Mouse (Mus musculus) hindbrain, embryonic 12.5 days (tissue): Measurements from ENCODE around the gene Ube2z. TPM values are rescaled to one million over a fixed set of nuclear protein-coding genes. Genes with fewer than 3 reads are reported as not detected.

Experiments
- ATAC-seq: fragments of 200-750 bp; cut with Nextera tagmentation; 2 replicates; pipeline ENCODE4 v1.8.0; 2017; ENCODE audit warnings: moderate TSS enrichment; ENCODE audit not compliant: low FRiP score
- H3K27ac ChIP-seq: fragments of 300-500 bp; sonication (generic); 2 replicates; pipeline ENCODE4 v1.5.1; 2016; ENCODE audit warnings: mild to moderate bottlenecking
- H3K27me3 ChIP-seq: fragments of 300-500 bp; sonication (generic); 2 replicates; pipeline ENCODE4 v1.6.1; 2016; ENCODE audit warnings: mild to moderate bottlenecking
- H3K36me3 ChIP-seq: fragments of 300-500 bp; sonication (generic); 2 replicates; pipeline ENCODE4 v1.6.1; 2016; ENCODE audit warnings: mild to moderate bottlenecking
- H3K4me1 ChIP-seq: fragments of 300-500 bp; sonication (generic); 2 replicates; pipeline ENCODE4 v1.6.1; 2016
- H3K4me2 ChIP-seq: fragments of 300-500 bp; sonication (generic); replicated peaks from 2 replicates; pipeline ENCODE4 v1.6.1; 2016; ENCODE audit warnings: mild to moderate bottlenecking
- H3K4me3 ChIP-seq: fragments of 300-500 bp; sonication (generic); 2 replicates; pipeline ENCODE4 v1.5.1; 2016; ENCODE audit warnings: mild to moderate bottlenecking
- H3K9ac ChIP-seq: fragments of 300-500 bp; sonication (generic); 2 replicates; pipeline ENCODE4 v1.6.1; 2016; ENCODE audit warnings: mild to moderate bottlenecking, moderate library complexity
- H3K9me3 ChIP-seq: fragments of 300-500 bp; sonication (generic); replicated peaks from 2 replicates; pipeline ENCODE4 v1.6.1; 2016; ENCODE audit warnings: mild to moderate bottlenecking
- WGBS: fragments of 180-500 bp; shearing (Covaris S2); methylation state at CpG from one replicate; pipeline ENCODE4 v1.1.7; 2016; 5-methylcytosine and 5-hydroxymethylcytosine counted together
- polyA plus RNA-seq: library from polyadenylated mRNA; unstranded; fragments of >200 nt; fragmentation: Nextera tagmentation; extraction: Ambion mirVana; gene quantifications from 2 replicates; pipeline ENCODE4 v1.2.1, GENCODE M21; 2016

Gene Ube2z
- polyA plus RNA-seq, 1 experiment from 2014 or later: 43.4 TPM

GRCm38 (mm10) chr11:96076221-96077105 lies 11.3 kb upstream of the Ube2z start:
- Histone ChIP-seq H3K4me2 (peak overlapping the region; percentile 43), H3K36me3 (peaks cover 10% of the 10 kb centered on the region), H3K27ac (peak overlapping the region; percentile 36), H3K4me3 (peak overlapping the region; percentile 81), H3K27me3 (no peaks in the 10 kb centered on the region), H3K4me1 (peaks cover 13% of the 10 kb centered on the region), H3K9me3 (no peaks in the 10 kb centered on the region), H3K9ac (no peak overlapping the region)
- 66% methylated on average over 13 of the region's 13 CpGs for WGBS
- ATAC-seq: no peak

GRCm38 (mm10) chr11:96075509-96076220 lies 10.5 kb upstream of the Ube2z start, which contains the start of gene Atp5g1:
Gene Atp5g1, minus strand, starts transcription at chr11:96075670.
- H3K4me1 ChIP-seq: peaks cover 13% of the 10 kb centered on the region
- ATAC-seq: peak; percentile 98
- H3K27ac ChIP-seq: peak within 1 kb of the TSS; percentile 73
- H3K9ac ChIP-seq: peak within 1 kb of the TSS; percentile 79
- no peaks in the 10 kb centered on the region for H3K9me3 ChIP-seq
- peak within 1 kb of the TSS; percentile 81 for H3K4me3 ChIP-seq
- H3K36me3 ChIP-seq: peaks cover 10% of the 10 kb centered on the region
- H3K4me2 ChIP-seq: peak within 1 kb of the TSS; percentile 93
- no peaks in the 10 kb centered on the region for H3K27me3 ChIP-seq
- under 1% methylated on average over 37 of the region's 37 CpGs for WGBS

DNA sequence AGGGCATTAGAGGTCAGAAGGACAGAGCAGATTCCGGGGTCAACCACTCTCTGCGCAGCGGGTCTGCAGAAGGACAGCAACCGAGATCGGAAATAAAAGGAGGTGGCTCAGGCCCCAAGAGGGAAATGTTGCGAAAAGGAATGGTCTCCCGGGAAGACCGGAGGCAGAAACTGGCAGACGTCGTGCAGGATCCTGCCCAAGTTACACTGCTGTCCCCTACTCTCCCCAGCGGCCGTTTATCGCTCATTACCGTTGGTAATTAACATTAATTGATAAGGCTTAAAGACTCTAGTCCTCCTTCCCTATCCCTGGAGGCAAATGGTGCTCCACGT lies 10.0 kb upstream of the Ube2z start:
- H3K9ac ChIP-seq: peak overlapping the region; percentile 79
- H3K27me3 ChIP-seq: no peaks in the 10 kb centered on the region
- H3K9me3 ChIP-seq: no peaks in the 10 kb centered on the region
- WGBS: under 1% methylated on average over 15 of the region's 15 CpGs
- H3K4me1 ChIP-seq: peaks cover 13% of the 10 kb centered on the region
- peak overlapping the region; percentile 81 for H3K4me3 ChIP-seq
- peaks cover 15% of the 10 kb centered on the region for H3K36me3 ChIP-seq
- H3K4me2 ChIP-seq: peak overlapping the region; percentile 93
- ATAC-seq: peak; percentile 2; the same call in 1 of the 2 replicates
- H3K27ac ChIP-seq: peak overlapping the region; percentile 73

DNA sequence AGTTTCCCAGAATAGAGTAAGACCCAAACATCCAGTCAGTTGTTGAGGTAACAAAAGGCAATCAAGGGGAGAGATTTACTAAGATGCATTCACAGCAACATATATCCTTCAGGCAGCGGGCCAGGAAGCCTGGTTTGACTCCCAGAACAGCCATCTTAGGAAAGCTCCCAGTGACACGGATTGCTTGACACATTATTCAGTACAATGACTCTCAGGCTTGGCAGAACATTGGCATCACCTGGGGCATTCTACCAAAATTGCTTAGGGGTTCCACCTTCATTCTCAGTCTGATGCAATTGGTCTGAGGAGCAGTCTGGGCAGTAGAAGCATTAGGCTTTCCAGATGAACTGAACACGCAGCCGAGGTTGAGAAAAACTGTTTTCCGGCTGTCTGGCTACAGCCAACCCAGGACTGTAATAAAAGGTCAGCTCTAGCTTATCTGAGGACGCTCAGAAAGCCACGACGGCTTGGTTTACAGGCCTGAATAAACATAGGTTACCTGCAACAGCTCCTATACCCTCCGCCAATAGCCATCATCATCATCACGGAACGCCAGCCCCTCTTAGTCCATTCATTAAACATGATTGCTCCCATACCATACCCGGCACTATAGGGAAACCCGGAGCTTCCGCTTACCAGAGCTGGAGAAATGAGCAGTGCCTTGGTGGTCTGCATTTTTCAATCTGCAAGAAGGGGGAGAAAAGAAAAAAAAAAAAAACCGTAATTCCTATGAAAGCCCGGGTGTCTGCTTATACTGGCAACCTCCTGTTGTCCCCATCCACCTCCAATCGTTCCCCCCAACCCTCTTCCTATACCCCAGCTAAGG lies 9.4 kb upstream of the Ube2z start:
- no peaks in the 10 kb centered on the region for H3K9me3 ChIP-seq
- H3K27me3 ChIP-seq: no peaks in the 10 kb centered on the region
- H3K4me2 ChIP-seq: peak overlapping the region; percentile 93
- peak overlapping the region; percentile 73 for H3K27ac ChIP-seq
- no peak for ATAC-seq
- H3K9ac ChIP-seq: peak overlapping the region; percentile 79
- 26% methylated on average over 17 of the region's 17 CpGs for WGBS
- H3K4me3 ChIP-seq: peak overlapping the region; percentile 81
- H3K36me3 ChIP-seq: peaks cover 15% of the 10 kb centered on the region
- peaks cover 13% of the 10 kb centered on the region for H3K4me1 ChIP-seq

DNA sequence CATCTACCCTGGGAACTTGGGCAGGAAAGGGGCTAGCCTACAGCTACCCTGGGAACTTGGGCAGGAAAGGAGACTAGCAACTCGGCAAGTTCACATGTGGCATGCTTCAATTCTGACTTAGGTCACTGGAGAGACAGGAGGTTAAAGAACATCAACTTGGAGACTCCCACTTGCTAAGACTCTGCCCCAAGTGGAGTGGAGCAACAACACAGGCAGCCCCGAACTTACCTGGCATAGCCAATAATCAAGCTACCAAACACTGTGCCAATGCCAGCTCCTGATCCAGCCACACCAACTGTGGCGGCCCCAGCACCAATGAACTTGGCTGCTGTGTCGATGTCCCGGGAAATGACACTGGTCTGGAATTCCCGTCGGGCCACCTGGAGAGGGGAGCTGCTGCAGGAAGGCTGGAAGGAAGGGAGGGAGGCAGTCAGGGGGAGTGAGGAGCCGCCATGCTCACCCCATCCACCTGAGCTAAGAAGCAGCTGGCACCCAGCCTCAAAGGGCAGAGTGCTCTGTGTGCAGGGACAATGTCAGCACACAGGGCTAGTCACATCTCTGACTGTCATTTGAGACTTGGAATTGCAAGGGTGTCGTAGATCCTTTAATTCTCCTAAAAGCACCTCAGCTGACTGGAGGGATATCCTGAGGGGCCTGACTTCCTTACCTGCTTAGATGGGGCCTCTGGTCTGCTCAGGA lies 8.3 kb upstream of the Ube2z start:
- ATAC-seq: no peak
- no peak overlapping the region for H3K27ac ChIP-seq
- H3K36me3 ChIP-seq: peaks cover 15% of the 10 kb centered on the region
- H3K9ac ChIP-seq: no peak overlapping the region
- H3K4me3 ChIP-seq: no peak overlapping the region
- 82% methylated on average over 9 of the region's 9 CpGs for WGBS
- H3K4me2 ChIP-seq: no peak overlapping the region
- no peaks in the 10 kb centered on the region for H3K9me3 ChIP-seq
- H3K27me3 ChIP-seq: no peaks in the 10 kb centered on the region
- H3K4me1 ChIP-seq: peaks cover 13% of the 10 kb centered on the region

- Histone ChIP-seq H3K9ac (no peak overlapping the region), H3K9me3 (no peaks in the 10 kb centered on the region), H3K4me2 (no peak overlapping the region), H3K27me3 (no peaks in the 10 kb centered on the region), H3K36me3 (peaks cover 15% of the 10 kb centered on the region), H3K4me1 (peaks cover 13% of the 10 kb centered on the region), H3K27ac (no peak overlapping the region), H3K4me3 (no peak overlapping the region)
- 97% methylated on average over 1 of the region's 1 CpGs for whole genome bisulfite sequencing
- ATAC-seq: no peak
Measured at GRCm38 (mm10) chr11:96071013-96071412, 5.8 kb upstream of the Ube2z start.

- Histone ChIP-seq H3K4me2 (no peak overlapping the region), H3K4me1 (peaks cover 16% of the 10 kb centered on the region), H3K9ac (no peak overlapping the region), H3K27me3 (no peaks in the 10 kb centered on the region), H3K36me3 (peaks cover 15% of the 10 kb centered on the region), H3K9me3 (no peaks in the 10 kb centered on the region), H3K27ac (no peak overlapping the region), H3K4me3 (no peak overlapping the region)
- no peak for ATAC-seq
- 90% methylated on average over 7 of the region's 7 CpGs for WGBS
Measured at GRCm38 (mm10) chr11:96070353-96070752, 5.2 kb upstream of the Ube2z start.

GRCm38 (mm10) chr11:96068231-96068630 lies 3.0 kb upstream of the Ube2z start:
- H3K27ac ChIP-seq: no peak overlapping the region
- no peaks in the 10 kb centered on the region for H3K9me3 ChIP-seq
- peaks cover 15% of the 10 kb centered on the region for H3K4me1 ChIP-seq
- H3K36me3 ChIP-seq: peaks cover 13% of the 10 kb centered on the region
- 72% methylated on average over 5 of the region's 5 CpGs for WGBS
- no peaks in the 10 kb centered on the region for H3K27me3 ChIP-seq
- H3K4me3 ChIP-seq: no peak overlapping the region
- H3K4me2 ChIP-seq: no peak overlapping the region
- no peak overlapping the region for H3K9ac ChIP-seq
- no peak for ATAC-seq

DNA sequence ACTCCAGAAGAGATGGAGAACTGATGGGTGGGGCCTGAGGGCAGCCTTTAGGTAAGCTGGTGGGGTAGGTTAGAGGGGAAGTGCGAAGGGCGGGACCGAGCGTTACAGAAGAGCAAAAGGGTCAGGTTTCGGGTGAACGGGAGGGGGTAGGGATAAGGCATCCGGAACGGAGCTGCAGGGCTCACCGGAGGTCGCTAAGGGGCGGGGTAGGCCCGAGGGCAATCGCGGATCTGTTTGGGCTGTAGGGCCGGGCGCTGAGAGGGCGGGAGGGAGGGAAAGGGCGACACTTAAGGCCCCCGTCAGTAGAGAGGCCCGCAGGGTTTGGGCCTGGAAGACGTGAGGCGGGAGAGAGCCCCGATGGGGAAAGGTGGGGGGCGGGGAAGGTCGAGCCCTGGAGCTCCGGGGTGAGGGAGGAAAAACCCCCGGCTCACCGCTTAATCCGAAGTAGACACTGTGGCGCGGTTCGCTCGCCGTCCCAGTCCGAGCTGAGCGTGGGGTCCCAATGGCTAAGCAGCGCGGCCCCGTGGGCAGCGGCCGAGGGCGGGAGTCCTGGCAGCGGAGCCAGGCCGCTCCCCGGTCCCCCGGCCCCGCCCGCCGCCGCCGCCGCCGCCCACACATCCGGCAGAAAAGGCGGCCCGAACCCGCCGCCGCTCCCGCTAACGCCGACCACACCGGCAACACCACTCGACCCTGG lies 520 bp downstream of the Ube2z start:
- Histone ChIP-seq H3K27me3 (no peaks in the 10 kb centered on the region), H3K36me3 (peaks cover 22% of the 10 kb centered on the region), H3K9me3 (no peaks in the 10 kb centered on the region), H3K27ac (peak overlapping the region; percentile 89), H3K9ac (peak overlapping the region; percentile 98), H3K4me1 (peaks cover 20% of the 10 kb centered on the region), H3K4me3 (peak overlapping the region; percentile 96), H3K4me2 (peak overlapping the region; percentile 80)
- WGBS: under 1% methylated on average over 38 of the region's 64 CpGs
- ATAC-seq: peak; percentile 74

DNA sequence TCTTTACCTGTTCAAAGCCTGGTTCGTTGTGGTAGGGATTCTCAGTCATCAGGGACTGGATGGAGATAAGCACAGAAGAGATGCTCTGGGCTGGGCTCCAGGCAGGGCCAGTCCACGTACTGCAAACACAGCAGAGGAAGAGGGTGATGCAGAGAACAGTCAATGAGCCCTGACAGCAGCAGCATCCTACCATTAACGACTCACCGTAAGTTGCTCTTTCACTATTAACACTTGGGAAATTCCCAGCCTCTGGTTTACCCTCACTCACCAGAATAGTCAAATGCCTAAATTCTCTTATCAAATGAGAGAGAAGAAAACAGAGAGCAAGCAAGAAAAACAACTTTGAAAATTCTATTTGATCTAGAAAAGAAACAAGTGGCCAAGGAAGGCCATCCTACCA lies 6.9 kb downstream of the Ube2z start:
- WGBS: 89% methylated on average over 4 of the region's 4 CpGs
- Histone ChIP-seq H3K9me3 (no peaks in the 10 kb centered on the region), H3K27me3 (no peaks in the 10 kb centered on the region), H3K4me3 (no peak overlapping the region), H3K36me3 (peaks cover 76% of the 10 kb centered on the region), H3K27ac (no peak overlapping the region), H3K4me1 (peaks cover 6% of the 10 kb centered on the region), H3K9ac (no peak overlapping the region), H3K4me2 (no peak overlapping the region)
- no peak for ATAC-seq

DNA sequence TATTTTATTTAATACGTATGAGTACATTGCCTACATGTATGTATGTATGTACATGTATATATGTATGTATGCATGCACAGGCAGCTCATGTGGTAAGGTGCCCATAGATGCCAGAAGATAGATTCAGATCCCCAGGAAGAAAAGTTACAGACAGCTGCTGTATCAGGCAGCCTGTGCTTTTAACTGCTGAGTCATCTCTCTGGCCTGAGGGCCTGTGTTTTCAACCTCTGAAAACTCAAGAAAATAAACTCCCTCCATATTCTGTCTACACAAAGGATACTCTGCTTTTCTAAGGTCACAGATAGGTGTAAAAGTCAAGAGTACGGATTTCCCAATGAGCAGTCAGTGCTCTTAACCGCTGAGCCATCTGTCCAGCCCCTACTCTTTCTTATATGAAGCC lies 14.3 kb downstream of the Ube2z start:
- H3K27me3 ChIP-seq: no peaks in the 10 kb centered on the region

More for the DNA sequence above, 14.3 kb downstream of the Ube2z start:
- WGBS: 97% methylated on average over 3 of the region's 3 CpGs
- Histone ChIP-seq H3K9ac (no peak overlapping the region), H3K36me3 (peaks cover 80% of the 10 kb centered on the region), H3K4me3 (no peak overlapping the region), H3K9me3 (no peaks in the 10 kb centered on the region), H3K4me1 (no peaks in the 10 kb centered on the region), H3K27ac (no peak overlapping the region), H3K4me2 (no peak overlapping the region)
- no peak for ATAC-seq
